Mouse (Mus musculus): ENCODE measurements around the gene Kcnj10. TPM values are rescaled to one million over a fixed set of nuclear protein-coding genes. Genes with fewer than 3 reads are reported as not detected.

The Kcnj10 gene
- polyA plus RNA-seq, 1 experiment, result 0.06 TPM

- TF ChIP-seq POLR2A (IDR thresholded peaks at IDR 0.05; ENCODE audit: control insufficient read depth, low read depth, low read length) (0 out of 2 replicates have a peak, but pooled peaks have one; percentile 14), CTCF (IDR thresholded peaks at IDR 0.05; ENCODE audit: control insufficient read depth, insufficient read depth, insufficient replicate concordance, low read depth, low read length) (no peak)
- peak overlapping the region; percentile 75 for H3K27ac ChIP-seq (ENCODE audit: control insufficient read depth, insufficient read depth, low read depth, low read length)
- H3K36me3 ChIP-seq (ENCODE audit: control insufficient read depth, insufficient read depth, low read length), result no peaks in the 10 kb centered on the region
- peaks cover 3% of the 10 kb centered on the region for H3K4me1 ChIP-seq (ENCODE audit: control insufficient read depth, insufficient read depth, low read length)
- no peaks in the 10 kb centered on the region for H3K27me3 ChIP-seq (ENCODE audit: control insufficient read depth, insufficient read depth, low read length)
- H3K4me3 ChIP-seq (ENCODE audit: control insufficient read depth, low read depth, low read length), result no peak overlapping the region
These were observed 40.8 kb upstream of the Kcnj10 start for GRCm38 (mm10) chr1:172300247-172300646.

DNA sequence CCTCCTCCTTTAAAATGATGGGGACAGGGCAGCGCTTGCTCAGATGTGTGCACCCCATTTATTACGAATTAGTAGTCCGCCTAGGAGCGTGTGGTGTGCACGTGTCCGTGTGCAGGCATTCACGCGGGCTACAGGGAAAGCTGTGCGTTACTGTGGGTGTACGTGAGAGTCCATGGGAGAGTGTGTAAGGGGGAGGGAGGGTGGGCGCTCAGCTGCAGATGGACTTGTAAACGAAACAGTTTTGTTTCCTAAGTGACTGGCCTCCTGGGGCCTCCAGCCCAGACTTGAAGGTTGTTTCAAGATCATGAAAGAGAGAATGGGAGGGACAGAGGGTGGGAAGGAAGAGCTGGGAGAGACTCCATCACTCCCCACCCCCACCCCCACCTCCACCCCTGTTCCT is 39.8 kb upstream of the Kcnj10 start:
- H3K27ac ChIP-seq (ENCODE audit: control insufficient read depth, insufficient read depth, low read depth, low read length), result no peak overlapping the region
- no peak for TF ChIP-seq CTCF (IDR thresholded peaks at IDR 0.05; ENCODE audit: control insufficient read depth, insufficient read depth, insufficient replicate concordance, low read depth, low read length)
- TF ChIP-seq POLR2A (IDR thresholded peaks at IDR 0.05; ENCODE audit: control insufficient read depth, low read depth, low read length), result no peak
- H3K27me3 ChIP-seq (ENCODE audit: control insufficient read depth, insufficient read depth, low read length), result no peaks in the 10 kb centered on the region
- H3K36me3 ChIP-seq (ENCODE audit: control insufficient read depth, insufficient read depth, low read length), result no peaks in the 10 kb centered on the region
- peaks cover 3% of the 10 kb centered on the region for H3K4me1 ChIP-seq (ENCODE audit: control insufficient read depth, insufficient read depth, low read length)
- no peak overlapping the region for H3K4me3 ChIP-seq (ENCODE audit: control insufficient read depth, low read depth, low read length)

DNA sequence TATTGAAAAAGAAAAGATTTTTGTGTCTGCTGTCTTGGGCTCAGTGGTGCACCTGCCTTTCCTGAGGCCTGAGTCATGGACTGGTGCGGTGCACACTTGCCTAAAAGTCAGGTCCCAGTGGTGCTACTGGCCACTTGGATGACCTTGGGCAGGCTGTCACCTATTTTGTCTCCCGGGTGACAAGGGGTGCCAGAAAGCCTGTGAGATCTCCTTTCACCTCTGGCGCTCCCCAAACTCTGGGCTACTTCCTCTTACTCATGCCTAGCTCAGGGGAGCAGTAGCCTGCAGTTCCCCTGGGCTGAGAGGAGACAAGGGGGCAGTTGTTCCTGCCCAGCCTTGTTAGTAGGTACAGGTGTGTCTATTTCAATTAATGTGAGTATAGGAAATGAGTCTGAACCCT is 38.7 kb upstream of the Kcnj10 start:
- H3K27me3 ChIP-seq (ENCODE audit: control insufficient read depth, insufficient read depth, low read length), result no peaks in the 10 kb centered on the region
- H3K36me3 ChIP-seq (ENCODE audit: control insufficient read depth, insufficient read depth, low read length), result no peaks in the 10 kb centered on the region
- H3K4me1 ChIP-seq (ENCODE audit: control insufficient read depth, insufficient read depth, low read length), result peaks cover 3% of the 10 kb centered on the region
- H3K27ac ChIP-seq (ENCODE audit: control insufficient read depth, insufficient read depth, low read depth, low read length), result no peak overlapping the region
- H3K4me3 ChIP-seq (ENCODE audit: control insufficient read depth, low read depth, low read length), result no peak overlapping the region
- TF ChIP-seq POLR2A (IDR thresholded peaks at IDR 0.05; ENCODE audit: control insufficient read depth, low read depth, low read length) (no peak), CTCF (IDR thresholded peaks at IDR 0.05; ENCODE audit: control insufficient read depth, insufficient read depth, insufficient replicate concordance, low read depth, low read length) (no peak)

DNA sequence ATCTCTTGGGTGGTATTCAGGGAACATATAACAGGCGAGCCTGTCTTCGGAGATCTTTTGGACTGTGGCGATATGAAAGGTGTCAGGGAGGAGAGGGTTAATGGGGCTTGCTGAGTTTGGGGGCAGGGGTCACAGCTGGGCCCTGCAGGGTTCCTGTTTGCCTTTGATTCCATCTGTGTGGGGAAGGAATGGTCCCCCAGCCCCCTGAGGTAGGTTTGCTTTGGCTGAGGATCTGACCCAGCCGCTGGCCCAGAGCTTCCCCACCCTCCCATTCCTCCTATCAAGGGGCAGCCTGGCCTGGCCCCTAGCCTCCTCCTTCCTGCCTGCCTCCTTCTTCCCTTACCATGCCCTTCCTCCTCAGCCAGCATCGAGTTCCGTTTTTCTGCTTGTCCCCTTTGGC is 38.2 kb upstream of the Kcnj10 start:
- H3K27ac ChIP-seq (ENCODE audit: control insufficient read depth, insufficient read depth, low read depth, low read length), result no peak overlapping the region

GRCm38 (mm10) chr1:172304443-172304842 is 36.6 kb upstream of the Kcnj10 start:
- no peak for TF ChIP-seq POLR2A (IDR thresholded peaks at IDR 0.05; ENCODE audit: control insufficient read depth, low read depth, low read length)
- TF ChIP-seq CTCF (IDR thresholded peaks at IDR 0.05; ENCODE audit: control insufficient read depth, insufficient read depth, insufficient replicate concordance, low read depth, low read length), result no peak
- H3K27ac ChIP-seq (ENCODE audit: control insufficient read depth, insufficient read depth, low read depth, low read length), result no peak overlapping the region
- no peaks in the 10 kb centered on the region; the same call in none of the 2 replicates for H3K4me1 ChIP-seq (ENCODE audit: control insufficient read depth, insufficient read depth, low read length)
- no peaks in the 10 kb centered on the region for H3K36me3 ChIP-seq (ENCODE audit: control insufficient read depth, insufficient read depth, low read length)
- no peaks in the 10 kb centered on the region for H3K27me3 ChIP-seq (ENCODE audit: control insufficient read depth, insufficient read depth, low read length)
- no peak overlapping the region for H3K4me3 ChIP-seq (ENCODE audit: control insufficient read depth, low read depth, low read length)

More for the DNA sequence above, 38.2 kb upstream of the Kcnj10 start:
- H3K36me3 ChIP-seq (ENCODE audit: control insufficient read depth, insufficient read depth, low read length), result no peaks in the 10 kb centered on the region
- H3K4me1 ChIP-seq (ENCODE audit: control insufficient read depth, insufficient read depth, low read length), result peaks cover 3% of the 10 kb centered on the region
- TF ChIP-seq CTCF (IDR thresholded peaks at IDR 0.05; ENCODE audit: control insufficient read depth, insufficient read depth, insufficient replicate concordance, low read depth, low read length) (no peak), POLR2A (IDR thresholded peaks at IDR 0.05; ENCODE audit: control insufficient read depth, low read depth, low read length) (no peak)
- H3K27me3 ChIP-seq (ENCODE audit: control insufficient read depth, insufficient read depth, low read length), result no peaks in the 10 kb centered on the region
- no peak overlapping the region for H3K4me3 ChIP-seq (ENCODE audit: control insufficient read depth, low read depth, low read length)

GRCm38 (mm10) chr1:172305153-172305552 is 35.9 kb upstream of the Kcnj10 start:
- no peak overlapping the region for H3K27ac ChIP-seq (ENCODE audit: control insufficient read depth, insufficient read depth, low read depth, low read length)
- no peak overlapping the region for H3K4me3 ChIP-seq (ENCODE audit: control insufficient read depth, low read depth, low read length)
- H3K27me3 ChIP-seq (ENCODE audit: control insufficient read depth, insufficient read depth, low read length), result no peaks in the 10 kb centered on the region
- TF ChIP-seq CTCF (IDR thresholded peaks at IDR 0.05; ENCODE audit: control insufficient read depth, insufficient read depth, insufficient replicate concordance, low read depth, low read length), result no peak
- no peak for TF ChIP-seq POLR2A (IDR thresholded peaks at IDR 0.05; ENCODE audit: control insufficient read depth, low read depth, low read length)
- peaks cover 2% of the 10 kb centered on the region for H3K4me1 ChIP-seq (ENCODE audit: control insufficient read depth, insufficient read depth, low read length)
- no peaks in the 10 kb centered on the region for H3K36me3 ChIP-seq (ENCODE audit: control insufficient read depth, insufficient read depth, low read length)

DNA sequence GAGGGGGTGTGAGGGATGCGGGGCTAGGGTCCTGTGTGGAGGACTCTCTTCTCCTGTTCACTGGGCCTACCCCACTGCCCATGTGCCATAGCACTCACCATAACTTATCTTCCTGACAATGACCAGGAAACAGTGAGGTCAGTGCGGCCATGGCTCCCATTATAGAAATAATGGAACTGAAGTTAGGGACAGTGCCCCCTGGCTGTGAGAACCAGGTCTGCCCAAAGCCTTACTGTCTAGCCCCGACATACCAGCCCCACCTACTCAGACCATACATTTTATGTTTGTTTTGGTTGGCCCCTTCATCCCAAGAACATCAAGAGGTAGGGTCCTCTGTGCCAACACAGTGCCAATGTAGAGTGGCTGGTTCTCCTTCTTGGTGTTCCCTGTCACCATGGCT is 35.4 kb upstream of the Kcnj10 start:
- Histone ChIP-seq H3K4me3 (ENCODE audit: control insufficient read depth, low read depth, low read length) (no peak overlapping the region), H3K4me1 (ENCODE audit: control insufficient read depth, insufficient read depth, low read length) (peaks cover 2% of the 10 kb centered on the region), H3K27ac (ENCODE audit: control insufficient read depth, insufficient read depth, low read depth, low read length) (peak overlapping the region; percentile 57), H3K36me3 (ENCODE audit: control insufficient read depth, insufficient read depth, low read length) (no peaks in the 10 kb centered on the region), H3K27me3 (ENCODE audit: control insufficient read depth, insufficient read depth, low read length) (no peaks in the 10 kb centered on the region)
- TF ChIP-seq POLR2A (IDR thresholded peaks at IDR 0.05; ENCODE audit: control insufficient read depth, low read depth, low read length), result no peak
- no peak for TF ChIP-seq CTCF (IDR thresholded peaks at IDR 0.05; ENCODE audit: control insufficient read depth, insufficient read depth, insufficient replicate concordance, low read depth, low read length)

GRCm38 (mm10) chr1:172306196-172306595 is 34.8 kb upstream of the Kcnj10 start:
- Histone ChIP-seq H3K36me3 (ENCODE audit: control insufficient read depth, insufficient read depth, low read length) (no peaks in the 10 kb centered on the region), H3K27ac (ENCODE audit: control insufficient read depth, insufficient read depth, low read depth, low read length) (peak overlapping the region; percentile 57), H3K4me3 (ENCODE audit: control insufficient read depth, low read depth, low read length) (no peak overlapping the region), H3K27me3 (ENCODE audit: control insufficient read depth, insufficient read depth, low read length) (no peaks in the 10 kb centered on the region), H3K4me1 (ENCODE audit: control insufficient read depth, insufficient read depth, low read length) (peaks cover 2% of the 10 kb centered on the region)
- TF ChIP-seq CTCF (IDR thresholded peaks at IDR 0.05; ENCODE audit: control insufficient read depth, insufficient read depth, insufficient replicate concordance, low read depth, low read length), result no peak
- no peak for TF ChIP-seq POLR2A (IDR thresholded peaks at IDR 0.05; ENCODE audit: control insufficient read depth, low read depth, low read length)
